Mouse (Mus musculus): Measurements from ENCODE around the gene Tmco3. TPM values are rescaled to one million over a fixed set of nuclear protein-coding genes. Genes with fewer than 3 reads are reported as not detected.
A peak's percentile ranks its signal among the peaks of the same experiment; 100 is the strongest.
"Not testable (repeated sequence)": the region's sequence is repeated elsewhere in the genome, so short reads cannot be mapped to it uniquely, and the experiment has no call there.

Tmco3 gene
- total RNA-seq, 2 experiments from 2014 or later = 20.7 to 24.3 TPM

- DNase-seq = no peak
Observed at GRCm38 (mm10) chr8:13306309-13306909, 18.4 kb downstream of the Tmco3 start.

GRCm38 (mm10) chr8:13306916-13307315 is 18.9 kb downstream of the Tmco3 start:
- DNase-seq = no peak

- no peak for DNase-seq
Observed at GRCm38 (mm10) chr8:13314922-13315321, 26.9 kb downstream of the Tmco3 start.

- DNase-seq = no peak
Observed at GRCm38 (mm10) chr8:13316671-13317070, 28.7 kb downstream of the Tmco3 start.

GRCm38 (mm10) chr8:13326598-13326997 is 38.6 kb downstream of the Tmco3 start:
- peak; percentile 59 for DNase-seq

GRCm38 (mm10) chr8:13334671-13335070 is 46.7 kb downstream of the Tmco3 start:
- no peak for DNase-seq

GRCm38 (mm10) chr8:13337245-13337644 is 49.3 kb downstream of the Tmco3 start:
- not testable (repeated sequence) for DNase-seq

- DNase-seq = no peak
Observed at GRCm38 (mm10) chr8:13337678-13338077, 49.7 kb downstream of the Tmco3 start.

GRCm38 (mm10) chr8:13338255-13338860 is 50.4 kb downstream of the Tmco3 start, which contains the start of gene Tfdp1:
Tfdp1 (plus strand) TSS chr8:13338751.
- DNase-seq = peak; percentile 88

GRCm38 (mm10) chr8:13338901-13339645 is 51.1 kb downstream of the Tmco3 start:
- DNase-seq = peak; percentile 73

GRCm38 (mm10) chr8:13339646-13339990 is 51.6 kb downstream of the Tmco3 start:
- no peak for DNase-seq

GRCm38 (mm10) chr8:13340650-13341049 is 52.7 kb downstream of the Tmco3 start:
- DNase-seq = no peak

- no peak for DNase-seq
Observed at GRCm38 (mm10) chr8:13342340-13342739, 54.4 kb downstream of the Tmco3 start.

- DNase-seq = no peak
Observed at GRCm38 (mm10) chr8:13343134-13343533, 55.1 kb downstream of the Tmco3 start.

GRCm38 (mm10) chr8:13350052-13350451 is 62.1 kb downstream of the Tmco3 start:
- DNase-seq = no peak

- DNase-seq = no peak
Observed at GRCm38 (mm10) chr8:13351593-13351992, 63.6 kb downstream of the Tmco3 start.

- no peak for DNase-seq
Observed at GRCm38 (mm10) chr8:13352601-13353000, 64.6 kb downstream of the Tmco3 start.

- DNase-seq = no peak
Observed at GRCm38 (mm10) chr8:13353155-13353833, 65.3 kb downstream of the Tmco3 start.

- DNase-seq = no peak
Observed at GRCm38 (mm10) chr8:13353883-13354282, 65.9 kb downstream of the Tmco3 start.

GRCm38 (mm10) chr8:13356221-13356620 is 68.2 kb downstream of the Tmco3 start:
- DNase-seq = no peak

GRCm38 (mm10) chr8:13356681-13357080 is 68.7 kb downstream of the Tmco3 start:
- DNase-seq = no peak

GRCm38 (mm10) chr8:13360213-13360612 is 72.2 kb downstream of the Tmco3 start:
- no peak for DNase-seq

- DNase-seq = no peak
Observed at GRCm38 (mm10) chr8:13361865-13362264, 73.9 kb downstream of the Tmco3 start.

Data from adrenal gland, postnatal 10 days (tissue).